Mouse (Mus musculus): ENCODE data around the gene Adcy1.

GRCm38 (mm10) chr11:7116647-7117046 lies 53.4 kb downstream of the Adcy1 start:
- TF ChIP-seq CTCF (IDR thresholded peaks at IDR 0.05; ENCODE audit: low read depth) (no peak), EP300 (IDR thresholded peaks at IDR 0.05; ENCODE audit: low read depth) (no peak)
